Mouse (Mus musculus): Measurements from ENCODE around the gene Gm29776. TPM values are rescaled to one million over a fixed set of nuclear protein-coding genes. Genes with fewer than 3 reads are reported as not detected.

Gm29776 gene
- polyA plus RNA-seq (2017; shearing (Covaris generic)): under 1 TPM; 0.08 to 0.17 TPM

GRCm38 (mm10) chr14:54698733-54699132, at the start of gene Gm29776:
Gm29776 (minus strand) TSS chr14:54698833.

GRCm38 (mm10) chr14:54712074-54712473, 13.4 kb upstream of the Gm29776 start, which contains the start of gene Cebpe:
Cebpe (minus strand) TSS chr14:54712174.

GRCm38 (mm10) chr14:54686522-54687143, 12.0 kb downstream of the Gm29776 start, which contains the start of gene Acin1:
Acin1 (minus strand) TSS chr14:54686931.

GRCm38 (mm10) chr14:54686063-54686521, 12.5 kb downstream of the Gm29776 start, which contains the start of gene 1700123O20Rik:
1700123O20Rik (plus strand) TSS chr14:54686216.

Other genes with a start within 250 kb of the Gm29776 start
- gene Lrp10, start 234.7 kb downstream of the Gm29776 start, polyA plus RNA-seq (2017; shearing (Covaris generic)): 100 to 1,000 TPM; 260 to 472 TPM
- 1 to 10 TPM in 1 of 2 experiments, under 1 TPM in 1; 0.54 to 1.4 TPM for gene Rem2, start 222.7 kb downstream of the Gm29776 start, polyA plus RNA-seq (2017; shearing (Covaris generic))
- 10 to 100 TPM; 34.1 to 45.7 TPM for gene Prmt5, start 181.3 kb downstream of the Gm29776 start, polyA plus RNA-seq (2017; shearing (Covaris generic))
- gene Haus4, start 144.2 kb downstream of the Gm29776 start, polyA plus RNA-seq (2017; shearing (Covaris generic)): 10 to 100 TPM; 37.6 to 42.8 TPM
- gene Ajuba, start 121.3 kb downstream of the Gm29776 start, polyA plus RNA-seq (2017; shearing (Covaris generic)): under 1 TPM; 0.17 to 0.18 TPM
- 1 to 10 TPM; 1.3 to 3.3 TPM for gene 4931414P19Rik, start 92.8 kb downstream of the Gm29776 start, polyA plus RNA-seq (2017; shearing (Covaris generic))
- 100 to 1,000 TPM; 242 to 247 TPM for gene Psmb5, start 80.8 kb downstream of the Gm29776 start, polyA plus RNA-seq (2017; shearing (Covaris generic))
- under 1 TPM in 1 of 2 experiments, not detected in 1; 0.12 TPM for gene Psmb11, start 77.4 kb downstream of the Gm29776 start, polyA plus RNA-seq (2017; shearing (Covaris generic))
- not detected for gene Gm17606, start 57.9 kb downstream of the Gm29776 start, polyA plus RNA-seq (2017; shearing (Covaris generic))
- gene Cdh24, start 57.5 kb downstream of the Gm29776 start, polyA plus RNA-seq (2017; shearing (Covaris generic)): 1 to 10 TPM; 1.4 to 4.0 TPM
- 10 to 100 TPM; 78.0 to 83.7 TPM for gene 1700123O20Rik, start 12.6 kb downstream of the Gm29776 start, polyA plus RNA-seq (2017; shearing (Covaris generic))
- gene Acin1, start 11.9 kb downstream of the Gm29776 start, polyA plus RNA-seq (2017; shearing (Covaris generic)): 100 to 1,000 TPM in 1 of 2 experiments, 10 to 100 TPM in 1; 92.0 to 116 TPM
- gene Cebpe, start 13.3 kb upstream of the Gm29776 start, polyA plus RNA-seq (2017; shearing (Covaris generic)): under 1 TPM in 1 of 2 experiments, not detected in 1; 0.79 TPM
- under 1 TPM; 0.27 to 0.98 TPM for gene Slc7a8, start 83.1 kb upstream of the Gm29776 start, polyA plus RNA-seq (2017; shearing (Covaris generic))
- under 1 TPM in 1 of 2 experiments, not detected in 1; 0.28 TPM for gene Rnf212b, start 115.3 kb upstream of the Gm29776 start, polyA plus RNA-seq (2017; shearing (Covaris generic))
- gene Homez, start 172.1 kb upstream of the Gm29776 start, polyA plus RNA-seq (2017; shearing (Covaris generic)): 10 to 100 TPM; 14.3 to 15.8 TPM
- gene Ppp1r3e, start 178.7 kb upstream of the Gm29776 start, polyA plus RNA-seq (2017; shearing (Covaris generic)): 1 to 10 TPM in 1 of 2 experiments, under 1 TPM in 1; 0.54 to 1.5 TPM
- gene Bcl2l2, start 184.5 kb upstream of the Gm29776 start, polyA plus RNA-seq (2017; shearing (Covaris generic)): under 1 TPM; 0.20 to 0.21 TPM
- gene Gm20521, start 184.6 kb upstream of the Gm29776 start, polyA plus RNA-seq (2017; shearing (Covaris generic)): under 1 TPM in 1 of 2 experiments, not detected in 1; 0.30 TPM
- gene Pabpn1, start 193.7 kb upstream of the Gm29776 start, polyA plus RNA-seq (2017; shearing (Covaris generic)): 100 to 1,000 TPM; 180 to 240 TPM
- gene Slc22a17, start 214.3 kb upstream of the Gm29776 start, polyA plus RNA-seq (2017; shearing (Covaris generic)): 1 to 10 TPM; 3.1 to 7.2 TPM
- not detected for gene Efs, start 227.3 kb upstream of the Gm29776 start, polyA plus RNA-seq (2017; shearing (Covaris generic))
- not detected for gene Il25, start 233.9 kb upstream of the Gm29776 start, polyA plus RNA-seq (2017; shearing (Covaris generic))
- under 1 TPM in 1 of 2 experiments, not detected in 1; 0.43 TPM for gene Cmtm5, start 237.4 kb upstream of the Gm29776 start, polyA plus RNA-seq (2017; shearing (Covaris generic))

All from activated CD4-positive, CD25-positive, alpha-beta regulatory T cell (primary cell).